Mouse (Mus musculus): ENCODE results near the gene Gse1. TPM values are rescaled to one million over a fixed set of nuclear protein-coding genes. Genes with fewer than 3 reads are reported as not detected.

The Gse1 gene
- polyA plus RNA-seq, 1 experiment from 2014 or later = 22.6 TPM

- no peak overlapping the region for H3K9ac ChIP-seq (ENCODE audit: low read length)
- H3K9me3 ChIP-seq (replicated peaks; ENCODE audit: control insufficient read depth, low read length) = no peaks in the 10 kb centered on the region
- 38% methylated on average over 3 of the region's 3 CpGs for WGBS
- no peaks in the 10 kb centered on the region for H3K27me3 ChIP-seq (replicated peaks; ENCODE audit: control insufficient read depth, insufficient read depth, low read length)
- H3K27ac ChIP-seq (ENCODE audit: low read depth, low read length) = peak overlapping the region; percentile 6; the same call in 1 of the 2 replicates
- ATAC-seq (no peak), DNase-seq (ENCODE audit: low spot score) (no peak)
- H3K4me1 ChIP-seq (ENCODE audit: control insufficient read depth, insufficient read depth, low read length) = peaks cover 72% of the 10 kb centered on the region
- no peaks in the 10 kb centered on the region for H3K36me3 ChIP-seq (ENCODE audit: control insufficient read depth, insufficient read depth, low read length)
- no peak overlapping the region for H3K4me3 ChIP-seq (ENCODE audit: low read depth, low read length)
- H3K4me2 ChIP-seq (ENCODE audit: low read length) = no peak overlapping the region
Observed at GRCm38 (mm10) chr8:120528332-120528731, 300.1 kb downstream of the Gse1 start.

- Histone ChIP-seq H3K4me2 (ENCODE audit: low read length) (no peak overlapping the region), H3K27me3 (replicated peaks; ENCODE audit: control insufficient read depth, insufficient read depth, low read length) (no peaks in the 10 kb centered on the region), H3K36me3 (ENCODE audit: control insufficient read depth, insufficient read depth, low read length) (no peaks in the 10 kb centered on the region), H3K4me3 (ENCODE audit: low read depth, low read length) (no peak overlapping the region), H3K9me3 (replicated peaks; ENCODE audit: control insufficient read depth, low read length) (no peaks in the 10 kb centered on the region), H3K9ac (ENCODE audit: low read length) (no peak overlapping the region), H3K27ac (ENCODE audit: low read depth, low read length) (no peak overlapping the region), H3K4me1 (ENCODE audit: control insufficient read depth, insufficient read depth, low read length) (peaks cover 72% of the 10 kb centered on the region)
- WGBS = 64% methylated on average over 7 of the region's 7 CpGs
- DNase-seq (ENCODE audit: low spot score) (no peak), ATAC-seq (no peak)
Observed at GRCm38 (mm10) chr8:120529226-120529625, 301.0 kb downstream of the Gse1 start.

- no peaks in the 10 kb centered on the region for H3K36me3 ChIP-seq (ENCODE audit: control insufficient read depth, insufficient read depth, low read length)
- H3K4me3 ChIP-seq (ENCODE audit: low read depth, low read length) = no peak overlapping the region
- DNase-seq (ENCODE audit: low spot score) = no peak
- H3K9ac ChIP-seq (ENCODE audit: low read length) = peak overlapping the region; percentile 32; the same call in 1 of the 2 replicates
- 52% methylated on average over 16 of the region's 16 CpGs for WGBS
- ATAC-seq = no peak
- no peak overlapping the region for H3K4me2 ChIP-seq (ENCODE audit: low read length)
- peaks cover 75% of the 10 kb centered on the region for H3K4me1 ChIP-seq (ENCODE audit: control insufficient read depth, insufficient read depth, low read length)
- H3K9me3 ChIP-seq (replicated peaks; ENCODE audit: control insufficient read depth, low read length) = no peaks in the 10 kb centered on the region
- peak overlapping the region; percentile 98 for H3K27ac ChIP-seq (ENCODE audit: low read depth, low read length)
- no peaks in the 10 kb centered on the region for H3K27me3 ChIP-seq (replicated peaks; ENCODE audit: control insufficient read depth, insufficient read depth, low read length)
Observed at GRCm38 (mm10) chr8:120530954-120531656, 302.8 kb downstream of the Gse1 start.

GRCm38 (mm10) chr8:120531775-120532516, 303.7 kb downstream of the Gse1 start:
- 38% methylated on average over 10 of the region's 10 CpGs for WGBS
- Histone ChIP-seq H3K4me1 (ENCODE audit: control insufficient read depth, insufficient read depth, low read length) (peaks cover 73% of the 10 kb centered on the region), H3K4me2 (ENCODE audit: low read length) (peak overlapping the region; percentile 98), H3K27me3 (replicated peaks; ENCODE audit: control insufficient read depth, insufficient read depth, low read length) (no peaks in the 10 kb centered on the region), H3K4me3 (ENCODE audit: low read depth, low read length) (no peak overlapping the region), H3K9ac (ENCODE audit: low read length) (peak overlapping the region; percentile 32), H3K27ac (ENCODE audit: low read depth, low read length) (peak overlapping the region; percentile 98), H3K36me3 (ENCODE audit: control insufficient read depth, insufficient read depth, low read length) (no peaks in the 10 kb centered on the region), H3K9me3 (replicated peaks; ENCODE audit: control insufficient read depth, low read length) (no peaks in the 10 kb centered on the region)
- no peak for ATAC-seq
- DNase-seq (ENCODE audit: low spot score) = no peak

GRCm38 (mm10) chr8:120532517-120533215, 304.4 kb downstream of the Gse1 start:
- DNase-seq (ENCODE audit: low spot score) = peak; percentile 90
- Histone ChIP-seq H3K9ac (ENCODE audit: low read length) (peak overlapping the region; percentile 50), H3K4me3 (ENCODE audit: low read depth, low read length) (no peak overlapping the region), H3K4me2 (ENCODE audit: low read length) (peak overlapping the region; percentile 98), H3K36me3 (ENCODE audit: control insufficient read depth, insufficient read depth, low read length) (no peaks in the 10 kb centered on the region), H3K4me1 (ENCODE audit: control insufficient read depth, insufficient read depth, low read length) (peaks cover 68% of the 10 kb centered on the region), H3K27me3 (replicated peaks; ENCODE audit: control insufficient read depth, insufficient read depth, low read length) (no peaks in the 10 kb centered on the region), H3K27ac (ENCODE audit: low read depth, low read length) (peak overlapping the region; percentile 98), H3K9me3 (replicated peaks; ENCODE audit: control insufficient read depth, low read length) (no peaks in the 10 kb centered on the region)
- ATAC-seq = peak; percentile 64
- under 1% methylated on average over 29 of the region's 29 CpGs for WGBS

GRCm38 (mm10) chr8:120533380-120533779, 305.1 kb downstream of the Gse1 start:
- H3K9me3 ChIP-seq (replicated peaks; ENCODE audit: control insufficient read depth, low read length) = no peaks in the 10 kb centered on the region
- H3K9ac ChIP-seq (ENCODE audit: low read length) = peak overlapping the region; percentile 50
- 27% methylated on average over 3 of the region's 3 CpGs for WGBS
- H3K4me2 ChIP-seq (ENCODE audit: low read length) = peak overlapping the region; percentile 98
- peaks cover 63% of the 10 kb centered on the region for H3K4me1 ChIP-seq (ENCODE audit: control insufficient read depth, insufficient read depth, low read length)
- H3K27me3 ChIP-seq (replicated peaks; ENCODE audit: control insufficient read depth, insufficient read depth, low read length) = no peaks in the 10 kb centered on the region
- ATAC-seq (no peak), DNase-seq (ENCODE audit: low spot score) (no peak)
- H3K27ac ChIP-seq (ENCODE audit: low read depth, low read length) = peak overlapping the region; percentile 98
- no peak overlapping the region for H3K4me3 ChIP-seq (ENCODE audit: low read depth, low read length)
- no peaks in the 10 kb centered on the region for H3K36me3 ChIP-seq (ENCODE audit: control insufficient read depth, insufficient read depth, low read length)

- H3K9me3 ChIP-seq (replicated peaks; ENCODE audit: control insufficient read depth, low read length) = no peaks in the 10 kb centered on the region
- ATAC-seq (no peak), DNase-seq (ENCODE audit: low spot score) (no peak)
- peaks cover 63% of the 10 kb centered on the region for H3K4me1 ChIP-seq (ENCODE audit: control insufficient read depth, insufficient read depth, low read length)
- H3K4me3 ChIP-seq (ENCODE audit: low read depth, low read length) = no peak overlapping the region
- peak overlapping the region; percentile 98 for H3K27ac ChIP-seq (ENCODE audit: low read depth, low read length)
- H3K4me2 ChIP-seq (ENCODE audit: low read length) = peak overlapping the region; percentile 98; the same call in 1 of the 2 replicates
- peak overlapping the region; percentile 50 for H3K9ac ChIP-seq (ENCODE audit: low read length)
- H3K27me3 ChIP-seq (replicated peaks; ENCODE audit: control insufficient read depth, insufficient read depth, low read length) = no peaks in the 10 kb centered on the region
- no peaks in the 10 kb centered on the region for H3K36me3 ChIP-seq (ENCODE audit: control insufficient read depth, insufficient read depth, low read length)
- 41% methylated on average over 8 of the region's 8 CpGs for whole genome bisulfite sequencing
Observed at GRCm38 (mm10) chr8:120534080-120534479, 305.8 kb downstream of the Gse1 start.

- no peaks in the 10 kb centered on the region for H3K36me3 ChIP-seq (ENCODE audit: control insufficient read depth, insufficient read depth, low read length)
- 0 out of 2 replicates have a peak overlapping the region, but pooled peaks have one; percentile 63 for H3K4me3 ChIP-seq (ENCODE audit: low read depth, low read length)
- H3K9me3 ChIP-seq (replicated peaks; ENCODE audit: control insufficient read depth, low read length) = no peaks in the 10 kb centered on the region
- DNase-seq (ENCODE audit: low spot score) (peak; percentile 90), ATAC-seq (peak; percentile 46)
- peak overlapping the region; percentile 98 for H3K27ac ChIP-seq (ENCODE audit: low read depth, low read length)
- H3K9ac ChIP-seq (ENCODE audit: low read length) = peak overlapping the region; percentile 50; the same call in 1 of the 2 replicates
- 8% methylated on average over 14 of the region's 14 CpGs for WGBS
- H3K27me3 ChIP-seq (replicated peaks; ENCODE audit: control insufficient read depth, insufficient read depth, low read length) = no peaks in the 10 kb centered on the region
- H3K4me1 ChIP-seq (ENCODE audit: control insufficient read depth, insufficient read depth, low read length) = peaks cover 70% of the 10 kb centered on the region
- H3K4me2 ChIP-seq (ENCODE audit: low read length) = peak overlapping the region; percentile 98
Observed at GRCm38 (mm10) chr8:120534504-120535368, 306.5 kb downstream of the Gse1 start.
